8 mouse cellular contexts compared by ENCODE assay signal in the genomic region with DNA sequence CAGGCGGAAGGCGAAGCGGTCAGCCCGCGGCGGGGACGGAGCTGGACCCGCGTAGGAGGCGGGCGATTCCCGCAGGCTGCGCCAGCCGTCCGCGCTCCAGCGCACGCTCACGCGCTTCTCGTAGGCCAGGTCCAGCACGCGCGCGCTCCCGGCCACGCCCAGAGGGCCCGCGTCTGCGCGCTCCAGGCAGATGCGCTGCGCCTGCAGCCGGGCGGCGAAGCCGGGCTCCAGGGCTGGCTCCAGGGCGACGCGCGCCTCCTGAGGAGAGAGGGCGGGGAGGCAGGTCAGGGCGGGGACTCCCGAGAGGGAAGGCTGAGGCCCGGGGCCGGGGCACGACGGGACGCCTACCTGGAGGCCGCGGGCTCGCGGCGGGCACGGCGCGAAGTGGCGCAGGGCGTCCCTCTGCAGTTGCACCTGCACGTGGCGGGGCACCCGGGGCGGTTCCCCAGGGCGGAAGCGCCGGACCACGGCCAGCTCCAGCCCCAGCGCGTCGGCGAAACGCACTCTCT. TPM values are rescaled to one million over a fixed set of nuclear protein-coding genes. Genes with fewer than 3 reads are reported as not detected.
DNase-seq lines count a peak whose midpoint lies in the region; ATAC-seq and TF ChIP-seq lines count a peak whose summit lies in the region.

No protein-coding gene starts in this region.

- H3K27ac ChIP-seq in cerebellum, adult 2 months (ENCODE audit: insufficient read depth, low read length) = peak overlapping the region; percentile 96
- H3K27ac ChIP-seq in forebrain, postnatal 0 days (ENCODE audit: low read depth, low read length) = peak overlapping the region; percentile 96
- H3K27ac ChIP-seq in lung, postnatal 0 days (ENCODE audit: low read length) = peak overlapping the region; percentile 83

- H3K36me3 ChIP-seq in G1E (replicated peaks) = peaks cover 4% of the 10 kb centered on the region
- H3K36me3 ChIP-seq in forebrain, postnatal 0 days (ENCODE audit: insufficient read depth) = peaks cover 3% of the 10 kb centered on the region; the same call in 1 of the 2 replicates
- H3K36me3 ChIP-seq in lung, postnatal 0 days (ENCODE audit: insufficient read depth, low read length) = no peaks in the 10 kb centered on the region

- peak; percentile 96 for TF ChIP-seq POLR2A in cerebellum, adult 2 months (IDR thresholded peaks at IDR 0.05; ENCODE audit: borderline replicate concordance, insufficient read depth, low read length)

- H3K9me3 ChIP-seq in G1E (replicated peaks) = no peaks in the 10 kb centered on the region
- H3K9me3 ChIP-seq in forebrain, postnatal 0 days (ENCODE audit: low read length) = no peaks in the 10 kb centered on the region
- no peaks in the 10 kb centered on the region for H3K9me3 ChIP-seq in lung, postnatal 0 days (ENCODE audit: low read length)

- peak; percentile 76 for ATAC-seq in G1E (ENCODE audit: extremely low read depth, insufficient number of reproducible peaks, low FRiP score, poor library complexity, severe bottlenecking)
- peak; percentile 95 for ATAC-seq in forebrain, postnatal 0 days
- peak; percentile 93 for ATAC-seq in lung, postnatal 0 days

- H3K4me3 ChIP-seq in G1E (ENCODE audit: low read depth, low read length) = peak overlapping the region; percentile 91
- H3K4me3 ChIP-seq in cerebellum, adult 2 months (replicated peaks; ENCODE audit: insufficient read depth, low read depth, low read length) = peak overlapping the region; percentile 81
- H3K4me3 ChIP-seq in forebrain, postnatal 0 days (ENCODE audit: low read depth, low read length) = peak overlapping the region; percentile 58
- H3K4me3 ChIP-seq in lung, postnatal 0 days (ENCODE audit: low read depth, low read length) = peak overlapping the region; percentile 70

- WGBS in cerebellum, adult 2 months = under 1% methylated on average over 69 of the region's 72 CpGs
- 2% methylated on average over 66 of the region's 72 CpGs for WGBS in forebrain, postnatal 0 days
- WGBS in lung, postnatal 0 days = under 1% methylated on average over 53 of the region's 72 CpGs

- TF ChIP-seq EP300 in lung, postnatal 0 days (IDR thresholded peaks at IDR 0.05) = no peak

- peak overlapping the region; percentile 93 for H3K9ac ChIP-seq in forebrain, postnatal 0 days
- H3K9ac ChIP-seq in lung, postnatal 0 days (replicated peaks; ENCODE audit: low read depth) = peak overlapping the region; percentile 54

- no peak for TF ChIP-seq CTCF in G1E (IDR thresholded peaks at IDR 0.05; ENCODE audit: low read depth, low read length)
- no peak for TF ChIP-seq CTCF in cerebellum, adult 2 months (IDR thresholded peaks at IDR 0.05; ENCODE audit: borderline replicate concordance, insufficient read depth, low read depth, low read length)
- no peak; the same call in 1 of the 2 replicates for TF ChIP-seq CTCF in forebrain, postnatal 0 days (IDR thresholded peaks at IDR 0.05; ENCODE audit: low read depth)
- no peak for TF ChIP-seq CTCF in lung, postnatal 0 days (IDR thresholded peaks at IDR 0.05)

- DNase-seq in G1E (ENCODE audit: low spot score) = peak; percentile 97
- peak; percentile 95 to 96 for DNase-seq in cerebellum, adult 2 months
- DNase-seq in forebrain, postnatal 0 days = peak; percentile 96
- DNase-seq in heart, postnatal 4 days = peak; percentile 88
- DNase-seq in layer of hippocampus, postnatal 10 days (ENCODE audit: low spot score in 2 of 2) = peak; percentile 85 to 92
- DNase-seq in lung, postnatal 0 days (ENCODE audit: low spot score) = peak; percentile 93
- peak; percentile 83 for DNase-seq in ovary, postnatal 14 days (ENCODE audit: low spot score)
- peak; percentile 72 for DNase-seq in thymus, postnatal 10 days (ENCODE audit: low spot score in 2 of 2)

- H3K4me2 ChIP-seq in forebrain, postnatal 0 days (ENCODE audit: low read depth) = peak overlapping the region; percentile 67
- peak overlapping the region; percentile 98 for H3K4me2 ChIP-seq in lung, postnatal 0 days (replicated peaks; ENCODE audit: low read depth, low read length)

- H3K27me3 ChIP-seq in G1E (ENCODE audit: insufficient read depth, low read length) = no peaks in the 10 kb centered on the region
- no peaks in the 10 kb centered on the region for H3K27me3 ChIP-seq in cerebellum, adult 2 months (ENCODE audit: control insufficient read depth, insufficient read depth, low read length)
- no peaks in the 10 kb centered on the region for H3K27me3 ChIP-seq in forebrain, postnatal 0 days (ENCODE audit: insufficient read depth, low read length)
- H3K27me3 ChIP-seq in lung, postnatal 0 days (replicated peaks; ENCODE audit: insufficient read depth, low read length) = no peaks in the 10 kb centered on the region

- peaks cover 31% of the 10 kb centered on the region for H3K4me1 ChIP-seq in G1E (ENCODE audit: insufficient read depth, low read depth, low read length)
- no peaks in the 10 kb centered on the region for H3K4me1 ChIP-seq in cerebellum, adult 2 months (ENCODE audit: control insufficient read depth, insufficient read depth, low read length)
- H3K4me1 ChIP-seq in forebrain, postnatal 0 days (ENCODE audit: insufficient read depth) = peaks cover 4% of the 10 kb centered on the region; the same call in 1 of the 2 replicates
- peaks cover 10% of the 10 kb centered on the region; the same call in 1 of the 2 replicates for H3K4me1 ChIP-seq in lung, postnatal 0 days (ENCODE audit: insufficient read depth, low read depth, low read length)

RNA-seq across cellular contexts. Expression of a gene that starts 0.8 kb away (rescaled TPM):
- total RNA-seq in G1E (2014; fragmentation: Nextera tagmentation) (3.6 and 8.7 TPM in 2 replicates), G1E (2017) (0.64 and 0.87 TPM in 2 replicates)
- 1.2 TPM in 2 replicates for polyA plus RNA-seq in G1E (2012)
- 21.6 and 22.1 TPM in 2 replicates for polyA plus RNA-seq in cerebellum, adult 2 months (2012; rRNA removed)
- total RNA-seq in forebrain, postnatal 0 days (2014; rRNA removed) = 17.4 and 19.7 TPM in 2 replicates
- polyA plus RNA-seq in forebrain, postnatal 0 days (2015; fragmentation: Nextera tagmentation; extraction: Ambion mirVana) = 2.3 and 3.3 TPM in 2 replicates
- total RNA-seq in heart, postnatal 4 days (2021) = 1 to 10 TPM; 6.4 to 7.6 TPM
- total RNA-seq in layer of hippocampus, postnatal 10 days (2021) = 10 to 100 TPM; 36.7 to 40.0 TPM
- 2.5 and 2.7 TPM in 2 replicates for polyA plus RNA-seq in lung, postnatal 0 days (2015; fragmentation: Nextera tagmentation; extraction: Ambion mirVana)

RNA-seq across cellular contexts. Expression of a gene that starts 5.8 kb away (rescaled TPM):
- 9.2 and 10.0 TPM in 2 replicates for total RNA-seq in G1E (2014; fragmentation: Nextera tagmentation)
- 8.1 and 8.4 TPM in 2 replicates for total RNA-seq in G1E (2017)
- polyA plus RNA-seq in G1E (2012) = 1.2 and 1.3 TPM in 2 replicates
- 12.0 and 12.4 TPM in 2 replicates for polyA plus RNA-seq in cerebellum, adult 2 months (2012; rRNA removed)
- 7.1 and 7.2 TPM in 2 replicates for total RNA-seq in forebrain, postnatal 0 days (2014; rRNA removed)
- polyA plus RNA-seq in forebrain, postnatal 0 days (2015; fragmentation: Nextera tagmentation; extraction: Ambion mirVana) = 2.7 and 6.9 TPM in 2 replicates
- total RNA-seq in heart, postnatal 4 days (2021) = 1 to 10 TPM; 7.7 to 8.9 TPM
- 10 to 100 TPM; 16.6 to 16.8 TPM for total RNA-seq in layer of hippocampus, postnatal 10 days (2021)
- polyA plus RNA-seq in lung, postnatal 0 days (2015; fragmentation: Nextera tagmentation; extraction: Ambion mirVana) = 6.2 and 7.5 TPM in 2 replicates

RNA-seq across cellular contexts. Expression of a gene that starts 6.6 kb away (rescaled TPM):
- total RNA-seq in G1E (2014; fragmentation: Nextera tagmentation) (9.9 and 10.6 TPM in 2 replicates), G1E (2017) (12.7 and 14.0 TPM in 2 replicates)
- 25.2 and 36.3 TPM in 2 replicates for polyA plus RNA-seq in G1E (2012)
- 113 TPM in 2 replicates for polyA plus RNA-seq in cerebellum, adult 2 months (2012; rRNA removed)
- 33.2 and 38.0 TPM in 2 replicates for total RNA-seq in forebrain, postnatal 0 days (2014; rRNA removed)
- 2.5 and 2.9 TPM in 2 replicates for polyA plus RNA-seq in forebrain, postnatal 0 days (2015; fragmentation: Nextera tagmentation; extraction: Ambion mirVana)
- 10 to 100 TPM; 37.5 to 39.2 TPM for total RNA-seq in heart, postnatal 4 days (2021)
- 10 to 100 TPM; 68.8 to 72.1 TPM for total RNA-seq in layer of hippocampus, postnatal 10 days (2021)
- 5.4 and 6.1 TPM in 2 replicates for polyA plus RNA-seq in lung, postnatal 0 days (2015; fragmentation: Nextera tagmentation; extraction: Ambion mirVana)

RNA-seq across cellular contexts. Expression of a gene that starts 6.6 kb away (rescaled TPM):
- total RNA-seq in G1E (2014; fragmentation: Nextera tagmentation) (5.5 TPM in 1 of 2 replicates, not detected in the other), G1E (2017) (1.2 and 2.1 TPM in 2 replicates)
- polyA plus RNA-seq in G1E (2012) = 3.0 and 4.0 TPM in 2 replicates
- polyA plus RNA-seq in cerebellum, adult 2 months (2012; rRNA removed) = 0.34 TPM in 1 of 2 replicates, not detected in the other
- 3.1 TPM in 1 of 2 replicates, not detected in the other for total RNA-seq in forebrain, postnatal 0 days (2014; rRNA removed)
- polyA plus RNA-seq in forebrain, postnatal 0 days (2015; fragmentation: Nextera tagmentation; extraction: Ambion mirVana) = 0.30 and 0.89 TPM in 2 replicates
- 1 to 10 TPM; 3.0 to 3.9 TPM for total RNA-seq in heart, postnatal 4 days (2021)
- total RNA-seq in layer of hippocampus, postnatal 10 days (2021) = 1 to 10 TPM in 1 of 2 experiments, not detected in 1; 9.9 TPM
- polyA plus RNA-seq in lung, postnatal 0 days (2015; fragmentation: Nextera tagmentation; extraction: Ambion mirVana) = 0.31 and 0.98 TPM in 2 replicates

RNA-seq across cellular contexts. Expression of a gene that starts 15.7 kb away (rescaled TPM):
- total RNA-seq in G1E (2014; fragmentation: Nextera tagmentation) = 190 and 193 TPM in 2 replicates
- total RNA-seq in G1E (2017) = 118 and 142 TPM in 2 replicates
- 387 and 490 TPM in 2 replicates for polyA plus RNA-seq in G1E (2012)
- 413 and 433 TPM in 2 replicates for polyA plus RNA-seq in cerebellum, adult 2 months (2012; rRNA removed)
- total RNA-seq in forebrain, postnatal 0 days (2014; rRNA removed) = 113 and 116 TPM in 2 replicates
- polyA plus RNA-seq in forebrain, postnatal 0 days (2015; fragmentation: Nextera tagmentation; extraction: Ambion mirVana) = 105 and 126 TPM in 2 replicates
- total RNA-seq in heart, postnatal 4 days (2021) = 100 to 1,000 TPM; 141 to 142 TPM
- total RNA-seq in layer of hippocampus, postnatal 10 days (2021) = 100 to 1,000 TPM; 266 to 288 TPM
- polyA plus RNA-seq in lung, postnatal 0 days (2015; fragmentation: Nextera tagmentation; extraction: Ambion mirVana) = 64.4 and 66.1 TPM in 2 replicates

Comparison
In these comparisons a context has a peak if more than half of its experiments do, and no peak if none do; other contexts are left out.
1. Peak in every context shown above with its lines: DNase-seq, ATAC-seq, H3K4me3 ChIP-seq and H3K27ac ChIP-seq.